In genomic region chr2:101172806-101173205, GRCm38 (mm10) we compare ENCODE assay signal across 10 mouse cellular contexts.
A peak's percentile ranks its signal among the peaks of the same experiment; 100 is the strongest.
DNase-seq lines count a peak whose midpoint lies in the region; ATAC-seq and TF ChIP-seq lines count a peak whose summit lies in the region.
"Had no signal": no experiment of that assay in that cellular context is flagged by ENCODE, and none has a peak within 500 bp of the region (broad histone marks: within the 10 kb centered on the region; RNA-seq: fewer than 3 reads in every experiment).

No protein-coding gene starts in this region.

- TF ChIP-seq POLR2A in brain, embryonic 14.5 days (IDR thresholded peaks at IDR 0.05; ENCODE audit: borderline replicate concordance, extremely low read depth, insufficient read depth, insufficient read length, poor library complexity, severe bottlenecking), result no peak

- TF ChIP-seq CTCF in brain, embryonic 14.5 days (IDR thresholded peaks at IDR 0.05; ENCODE audit: borderline replicate concordance, extremely low read depth, insufficient read depth, insufficient read length), result no peak

- no peak overlapping the region for H3K4me3 ChIP-seq in midbrain, embryonic 11.5 days (ENCODE audit: low read depth, low read length)
- H3K4me3 ChIP-seq: embryonic facial prominence, embryonic 15.5 days had no signal

- H3K9me3 ChIP-seq in midbrain, embryonic 11.5 days (ENCODE audit: control insufficient read depth, low read length), result no peaks in the 10 kb centered on the region
- H3K9me3 ChIP-seq: embryonic facial prominence, embryonic 15.5 days had no signal

- H3K27ac ChIP-seq in midbrain, embryonic 11.5 days (ENCODE audit: low read depth, low read length), result no peak overlapping the region
- H3K27ac ChIP-seq: embryonic facial prominence, embryonic 15.5 days; macrophage had no signal

- peak; percentile 91 for ATAC-seq in midbrain, embryonic 11.5 days (ENCODE audit: low FRiP score)
- ATAC-seq: Patski had no signal

- H3K9ac ChIP-seq in midbrain, embryonic 11.5 days (ENCODE audit: low read length), result no peak overlapping the region
- H3K9ac ChIP-seq: embryonic facial prominence, embryonic 15.5 days had no signal

- H3K4me2 ChIP-seq in midbrain, embryonic 11.5 days, result no peak overlapping the region
- H3K4me2 ChIP-seq: embryonic facial prominence, embryonic 15.5 days had no signal

- 24% methylated on average over 6 of the region's 6 CpGs for WGBS in midbrain, embryonic 11.5 days

- H3K27me3 ChIP-seq in midbrain, embryonic 11.5 days (ENCODE audit: control insufficient read depth, insufficient read depth, low read length), result peaks cover 8% of the 10 kb centered on the region
- H3K27me3 ChIP-seq: embryonic facial prominence, embryonic 15.5 days had no signal

- H3K36me3 ChIP-seq in midbrain, embryonic 11.5 days (ENCODE audit: control insufficient read depth, insufficient read depth, low read length), result no peaks in the 10 kb centered on the region
- H3K36me3 ChIP-seq: embryonic facial prominence, embryonic 15.5 days had no signal

- DNase-seq in Muller cell, postnatal 12 days (ENCODE audit: inconsistent ontology term), result peak; percentile 84
- DNase-seq in brain, embryonic 14.5 days (ENCODE audit: low read depth), result peak; percentile 93
- peak; percentile 13 to 19 for DNase-seq in frontal cortex, postnatal 10 days (ENCODE audit: low spot score in 2 of 2)
- DNase-seq in midbrain, embryonic 11.5 days (ENCODE audit: low spot score, missing footprints), result peak; percentile 89
- no peak for DNase-seq in ovary, postnatal 14 days (ENCODE audit: low spot score)
- no peak for DNase-seq in natural killer cell, adult 2 months (ENCODE audit: low spot score in 2 of 2)
- DNase-seq in thymus, postnatal 0 days (ENCODE audit: low spot score), result no peak

- H3K4me1 ChIP-seq in midbrain, embryonic 11.5 days (ENCODE audit: control insufficient read depth, insufficient read depth, low read length), result peaks cover 6% of the 10 kb centered on the region
- H3K4me1 ChIP-seq: embryonic facial prominence, embryonic 15.5 days had no signal

Comparison
In these comparisons a context has a peak if more than half of its experiments do, and no peak if none do; other contexts are left out.
1. DNase-seq: peak in Muller cell, postnatal 12 days (single experiment), brain, embryonic 14.5 days (single experiment), frontal cortex, postnatal 10 days (2 of 2) and midbrain, embryonic 11.5 days (single experiment); none in ovary, postnatal 14 days (single experiment), natural killer cell, adult 2 months (0 of 2) and thymus, postnatal 0 days (single experiment).